Mouse (Mus musculus) CH12.LX (cell line): Measurements from ENCODE around the gene Tmem185b. TPM values are rescaled to one million over a fixed set of nuclear protein-coding genes. Genes with fewer than 3 reads are reported as not detected.

ENCODE experiments used
- DNase-seq: peaks from one replicate; pipeline ENCODE4 v3.0.0-alpha.2; 2013; ENCODE audit errors: extremely low read depth
- H3K27ac ChIP-seq: 2 replicates; pipeline ENCODE4 v1.5.1; 2012; ENCODE audit warnings: low read depth, mild to moderate bottlenecking, control low read depth, moderate library complexity; ENCODE audit not compliant: insufficient read depth
- H3K27me3 ChIP-seq: replicated peaks from 2 replicates; pipeline ENCODE3; 2012; ENCODE audit warnings: inconsistent platforms
- H3K36me3 ChIP-seq, 2 experiments: replicated peaks in 1 of 2; 2 replicates each; pipeline versions ENCODE3 to v1.6.1; 2012; ENCODE audit warnings: inconsistent platforms in 1 of 2, low read length in 1 of 2, mild to moderate bottlenecking in 1 of 2, mixed read lengths in 1 of 2, moderate library complexity in 1 of 2; ENCODE audit not compliant: control insufficient read depth in 1 of 2, insufficient read depth in 1 of 2
- H3K4me1 ChIP-seq, 2 experiments: 2 replicates each; pipeline ENCODE4 v1.6.1; 2012; ENCODE audit warnings: inconsistent platforms in 1 of 2, moderate library complexity in 1 of 2; ENCODE audit not compliant: insufficient read depth in 2 of 2, control insufficient read depth in 1 of 2
- H3K4me2 ChIP-seq: 2 replicates; pipeline ENCODE4 v1.6.1; 2012; ENCODE audit warnings: low read depth, mild to moderate bottlenecking, control low read depth; ENCODE audit not compliant: poor library complexity, insufficient read depth, severe bottlenecking
- H3K4me3 ChIP-seq, 3 experiments: fragments of 150-350 bp in 1 of 3; sonication (generic) in 1 of 3; replicated peaks in 1 of 3; 2 replicates each; pipeline versions ENCODE3 to v1.5.1; 2011 to 2012; ENCODE audit warnings: low read depth in 2 of 3, low read length in 2 of 3, mild to moderate bottlenecking in 2 of 3, moderate library complexity in 2 of 3, control low read depth in 1 of 3, improper control_type of control experiment in 1 of 3, inconsistent platforms in 1 of 3, mixed read lengths in 1 of 3; ENCODE audit not compliant: poor library complexity in 1 of 3
- H3K79me2 ChIP-seq: replicated peaks from 2 replicates; pipeline ENCODE4 v1.6.1; 2012; ENCODE audit warnings: mild to moderate bottlenecking, moderate library complexity; ENCODE audit not compliant: control insufficient read depth, poor library complexity, insufficient read depth, severe bottlenecking; ENCODE audit errors: extremely low read depth
- H3K9ac ChIP-seq: 2 replicates; pipeline ENCODE4 v1.6.1; 2012; ENCODE audit warnings: low read depth, mild to moderate bottlenecking, control low read depth, moderate library complexity; ENCODE audit not compliant: insufficient read depth
- H3K9me3 ChIP-seq: replicated peaks from 2 replicates; pipeline ENCODE3; 2012; ENCODE audit warnings: low read length, inconsistent platforms, mixed read lengths
- CHD1 ChIP-seq: IDR thresholded peaks from 2 replicates; pipeline ENCODE4 v1.6.1; 2012; ENCODE audit warnings: low read depth, low read length, improper control_type of control experiment, inconsistent platforms
- CHD2 ChIP-seq: IDR thresholded peaks from 2 replicates; pipeline ENCODE4 v1.6.1; 2011; ENCODE audit warnings: low read length, improper control_type of control experiment
- CTCF ChIP-seq, 2 experiments: IDR thresholded peaks in 1 of 2; conservative IDR thresholded peaks in 1 of 2; 2 replicates each; pipeline ENCODE4 v1.5.1; 2011 to 2012; ENCODE audit warnings: low read depth in 2 of 2, low read length in 2 of 2, improper control_type of control experiment in 1 of 2, inconsistent platforms in 1 of 2, mild to moderate bottlenecking in 1 of 2, moderate library complexity in 1 of 2
- E2F4 ChIP-seq: IDR thresholded peaks from 2 replicates; pipeline ENCODE4 v1.6.1; 2011; ENCODE audit warnings: low read depth, low read length, improper control_type of control experiment; ENCODE audit not compliant: insufficient replicate concordance
- ELF1 ChIP-seq: IDR thresholded peaks from 2 replicates; pipeline ENCODE4 v1.6.1; 2014; ENCODE audit warnings: low read depth, mild to moderate bottlenecking, inconsistent platforms, low read length, improper control_type of control experiment
- EP300 ChIP-seq: IDR thresholded peaks from 2 replicates; pipeline ENCODE4 v1.6.1; 2011; ENCODE audit warnings: low read length, improper control_type of control experiment
- ETS1 ChIP-seq: conservative IDR thresholded peaks from 2 replicates; pipeline ENCODE4 v1.6.1; 2012; ENCODE audit warnings: low read depth, mild to moderate bottlenecking, inconsistent platforms, low read length, improper control_type of control experiment, moderate library complexity
- HCFC1 ChIP-seq: IDR thresholded peaks from 2 replicates; pipeline ENCODE4 v1.6.1; 2012; ENCODE audit warnings: low read depth, mild to moderate bottlenecking, inconsistent platforms, low read length, improper control_type of control experiment
- IRF4 ChIP-seq: IDR thresholded peaks from 2 replicates; pipeline ENCODE4 v1.6.1; 2014; ENCODE audit warnings: low read depth, mild to moderate bottlenecking, inconsistent platforms, low read length, improper control_type of control experiment
- JUND ChIP-seq: conservative IDR thresholded peaks from 2 replicates; pipeline ENCODE4 v1.6.1; 2011; ENCODE audit warnings: low read depth, low read length, improper control_type of control experiment
- MAFK ChIP-seq: IDR thresholded peaks from 2 replicates; pipeline ENCODE4 v1.6.1; 2011; ENCODE audit warnings: low read length, improper control_type of control experiment; ENCODE audit not compliant: insufficient replicate concordance
- MAZ ChIP-seq: IDR thresholded peaks from 2 replicates; pipeline ENCODE4 v1.6.1; 2012; ENCODE audit warnings: low read depth, mild to moderate bottlenecking, inconsistent platforms, low read length, improper control_type of control experiment, moderate library complexity
- MEF2A ChIP-seq: IDR thresholded peaks from 2 replicates; pipeline ENCODE4 v1.6.1; 2014; ENCODE audit warnings: low read depth, mild to moderate bottlenecking, inconsistent platforms, low read length, improper control_type of control experiment, borderline replicate concordance
- MXI1 ChIP-seq: IDR thresholded peaks from 2 replicates; pipeline ENCODE4 v1.6.1; 2011; ENCODE audit warnings: mild to moderate bottlenecking, low read depth, low read length, improper control_type of control experiment
- NELFE ChIP-seq: IDR thresholded peaks from 2 replicates; pipeline ENCODE4 v1.6.1; 2011; ENCODE audit warnings: low read depth, low read length, improper control_type of control experiment
- NRF1 ChIP-seq: IDR thresholded peaks from 2 replicates; pipeline ENCODE4 v1.6.1; 2014; ENCODE audit warnings: low read depth, mild to moderate bottlenecking, inconsistent platforms, low read length, improper control_type of control experiment, moderate library complexity
- PAX5 ChIP-seq: IDR thresholded peaks from 2 replicates; pipeline ENCODE4 v1.6.1; 2012; ENCODE audit warnings: low read length, inconsistent platforms, mixed read lengths
- POLR2AphosphoS2 ChIP-seq: IDR thresholded peaks from 2 replicates; pipeline ENCODE4 v1.6.1; 2011; ENCODE audit warnings: low read depth, low read length, improper control_type of control experiment
- RCOR1 ChIP-seq: conservative IDR thresholded peaks from 2 replicates; pipeline ENCODE4 v1.6.1; 2012; ENCODE audit warnings: low read depth, mild to moderate bottlenecking, inconsistent platforms, low read length, improper control_type of control experiment
- SMC3 ChIP-seq: IDR thresholded peaks from 2 replicates; pipeline ENCODE4 v1.6.1; 2011; ENCODE audit warnings: low read depth, low read length, improper control_type of control experiment
- TBP ChIP-seq: conservative IDR thresholded peaks from 2 replicates; pipeline ENCODE4 v1.6.1; 2011; ENCODE audit warnings: low read depth, low read length, improper control_type of control experiment
- TCF12 ChIP-seq: IDR thresholded peaks from 2 replicates; pipeline ENCODE4 v1.6.1; 2014; ENCODE audit warnings: low read depth, mild to moderate bottlenecking, inconsistent platforms, low read length, improper control_type of control experiment
- UBTF ChIP-seq: IDR thresholded peaks from 2 replicates; pipeline ENCODE4 v1.6.1; 2012; ENCODE audit warnings: low read depth, mild to moderate bottlenecking, inconsistent platforms, low read length, improper control_type of control experiment, moderate library complexity
- USF1 ChIP-seq: IDR thresholded peaks from 2 replicates; pipeline ENCODE4 v1.6.1; 2014; ENCODE audit warnings: low read depth, mild to moderate bottlenecking, inconsistent platforms, low read length, improper control_type of control experiment
- USF2 ChIP-seq: conservative IDR thresholded peaks from 2 replicates; pipeline ENCODE4 v1.6.1; 2011; ENCODE audit warnings: low read depth, low read length, improper control_type of control experiment
- ZKSCAN1 ChIP-seq: IDR thresholded peaks from 2 replicates; pipeline ENCODE4 v1.6.1; 2012; ENCODE audit warnings: low read depth, inconsistent platforms, low read length, improper control_type of control experiment, borderline replicate concordance
- ZNF384 ChIP-seq: IDR thresholded peaks from 2 replicates; pipeline ENCODE4 v1.6.1; 2012; ENCODE audit warnings: low read depth, low read length, improper control_type of control experiment, inconsistent platforms
- dilution Hi-C: fragments of 300-500 bp; cut with MboI; formaldehyde crosslinking; loops from 2 replicates; pipeline ENCODE4 v1.14.3; 2020; ENCODE audit warnings: low sequenced_read_pairs; ENCODE audit not compliant: extremely low pct_unique_long_range_greater_than_20kb, extremely low pct_ligation_motif_present
- in situ Hi-C: fragments of 300-500 bp; cut with MboI; formaldehyde crosslinking; loops from 3 replicates; pipeline ENCODE4 v1.14.3; 2019; ENCODE audit warnings: low sequenced_read_pairs, low pct_ligation_motif_present, low pct_unique_long_range_greater_than_20kb, mixed read lengths
- polyA plus RNA-seq: library from polyadenylated mRNA; unstranded; fragments of >175 nt; gene quantifications from 2 replicates; pipeline ENCODE4 v1.2.1, GENCODE M21; 2012; ENCODE audit warnings: low read depth; ENCODE audit not compliant: insufficient read length
- total RNA-seq, 2 experiments: library from RNA; depleted of rRNA; stranded (reverse); fragments of 300-350 nt in 1 of 2; fragments of >200 nt in 1 of 2; gene quantifications; 2 replicates each; pipeline ENCODE4 v1.2.3; 2012 to 2014

Gene Tmem185b
- total and polyA plus RNA-seq, 3 experiments = 11.7 to 14.9 (median 13.4) TPM

DNA sequence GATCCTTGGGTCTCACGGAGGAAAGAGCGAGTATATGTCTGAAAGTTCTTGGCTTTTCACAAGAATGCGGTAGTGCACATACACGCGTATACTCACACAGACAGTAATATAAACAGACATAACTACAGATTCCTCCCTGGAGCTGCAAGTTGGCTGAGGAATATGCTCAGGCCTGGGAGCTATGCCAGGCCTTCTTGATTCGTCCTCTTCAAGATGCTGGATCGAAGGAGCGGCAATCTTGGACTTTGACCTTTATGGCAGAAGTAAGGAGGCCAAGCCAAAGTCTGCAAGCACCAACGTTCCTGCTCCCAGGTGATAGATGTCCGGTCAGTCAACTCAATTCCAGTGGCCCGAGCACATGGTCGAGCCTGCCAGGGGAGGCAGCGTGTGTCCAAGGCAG lies 5.0 kb downstream of the Tmem185b start:
- peaks cover 20% of the 10 kb centered on the region for H3K9me3 ChIP-seq
- no peak for DNase-seq
- peaks cover 7 to 11% of the 10 kb centered on the region in 2 experiments for H3K4me1 ChIP-seq
- peaks cover 0 to 28% of the 10 kb centered on the region in 2 experiments for H3K36me3 ChIP-seq
- dilution Hi-C loops = no loop called here
- H3K79me2 ChIP-seq = no peaks in the 10 kb centered on the region
- no peak overlapping the region for H3K4me2 ChIP-seq
- no peak for TF ChIP-seq PAX5
- no peak for TF ChIP-seq POLR2AphosphoS2
- no peak for TF ChIP-seq MAZ
- no peak for TF ChIP-seq ELF1
- no peak for TF ChIP-seq MEF2A
- no peak for TF ChIP-seq ZKSCAN1
- TF ChIP-seq CTCF (conservative IDR thresholded peaks at IDR 0.05 in 1 of 2, IDR thresholded peaks at IDR 0.05 in 1 of 2; ENCODE audit: low read depth in 2 of 2, low read length in 2 of 2) = no peak
- no peak for TF ChIP-seq JUND
- TF ChIP-seq IRF4 = no peak
- no peak for TF ChIP-seq ZNF384
- no peak for TF ChIP-seq SMC3
- no peak for TF ChIP-seq EP300
- TF ChIP-seq CHD1 = no peak
- no peak for TF ChIP-seq TBP
- no peak overlapping the region for H3K27ac ChIP-seq
- no peak overlapping the region for H3K9ac ChIP-seq
- no peak overlapping the region for H3K4me3 ChIP-seq
- no peaks in the 10 kb centered on the region for H3K27me3 ChIP-seq
- in situ Hi-C loops = no loop called here

DNA sequence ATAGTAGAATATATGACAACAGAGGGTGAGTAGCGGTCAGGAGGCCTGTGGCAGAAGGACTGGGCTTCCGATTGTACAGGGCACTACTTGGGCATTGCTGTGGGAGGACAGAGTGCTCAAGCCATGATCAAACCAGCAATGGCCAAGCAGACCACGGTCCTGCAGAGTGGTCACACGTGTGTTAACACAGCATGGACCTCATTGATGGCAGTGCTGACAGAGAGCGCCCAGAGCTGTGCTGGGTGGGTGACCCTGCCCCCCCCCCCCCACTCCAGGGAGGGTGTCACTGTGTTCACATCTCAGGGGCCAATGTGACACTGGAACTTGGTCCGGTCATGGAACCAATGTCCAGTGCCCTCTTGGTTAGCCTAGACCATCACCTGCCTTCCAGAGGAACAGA lies 6.2 kb downstream of the Tmem185b start:
- dilution Hi-C loops (no loop called here), in situ Hi-C loops (no loop called here)
- H3K79me2 ChIP-seq = no peaks in the 10 kb centered on the region
- no peak for DNase-seq
- H3K27me3 ChIP-seq = no peaks in the 10 kb centered on the region
- no peak overlapping the region for H3K27ac ChIP-seq
- H3K9ac ChIP-seq = no peak overlapping the region
- peaks cover 14% of the 10 kb centered on the region for H3K9me3 ChIP-seq
- peaks cover 0 to 22% of the 10 kb centered on the region in 2 experiments for H3K36me3 ChIP-seq
- no peak overlapping the region for H3K4me3 ChIP-seq
- H3K4me1 ChIP-seq = peaks cover 0 to 3% of the 10 kb centered on the region in 2 experiments; a peak in 1 of 4 replicates
- no peak overlapping the region for H3K4me2 ChIP-seq
- no peak for TF ChIP-seq ETS1
- TF ChIP-seq NRF1 = no peak
- TF ChIP-seq RCOR1 = no peak
- no peak for TF ChIP-seq CHD2
- TF ChIP-seq USF1 = no peak
- no peak for TF ChIP-seq UBTF
- no peak for TF ChIP-seq POLR2AphosphoS2
- TF ChIP-seq PAX5 = no peak
- TF ChIP-seq HCFC1 = no peak
- no peak for TF ChIP-seq NELFE
- TF ChIP-seq E2F4 = no peak
- TF ChIP-seq USF2 = no peak
- TF ChIP-seq TCF12 = no peak
- TF ChIP-seq ZKSCAN1 = no peak
- no peak for TF ChIP-seq MAFK
- no peak for TF ChIP-seq MXI1
- TF ChIP-seq, all 38 proteins: peak for 0
